Mouse (Mus musculus): ENCODE measurements at regions not wholly inside any gene's neighbourhood (a gene's known extent, or its start where the extent isn't known, plus 50 kb on each side); places are given as distances from the start of the nearest gene placed in this dataset.

- H3K27me3 ChIP-seq (replicated peaks) = no peaks in the 10 kb centered on the region
- no peaks in the 10 kb centered on the region for H3K4me1 ChIP-seq
- WGBS = 69% methylated on average over 4 of the region's 4 CpGs
- no peak overlapping the region for H3K9ac ChIP-seq
- no peak overlapping the region for H3K4me2 ChIP-seq
- H3K9me3 ChIP-seq = no peaks in the 10 kb centered on the region
- H3K27ac ChIP-seq = no peak overlapping the region
- no peak for ATAC-seq (replicated peaks)
- no peaks in the 10 kb centered on the region for H3K36me3 ChIP-seq (replicated peaks)
- H3K4me3 ChIP-seq = no peak overlapping the region
Observed at GRCm38 (mm10) chr8:7205086-7205485, 1456.0 kb downstream of the Efnb2 start.

- no peak for ATAC-seq (replicated peaks)
- no peaks in the 10 kb centered on the region for H3K36me3 ChIP-seq (replicated peaks)
- H3K9me3 ChIP-seq = no peaks in the 10 kb centered on the region
- H3K4me1 ChIP-seq = no peaks in the 10 kb centered on the region
- no peak overlapping the region for H3K4me2 ChIP-seq
- H3K9ac ChIP-seq = no peak overlapping the region
- H3K27ac ChIP-seq = no peak overlapping the region
- H3K4me3 ChIP-seq = no peak overlapping the region
- no peaks in the 10 kb centered on the region for H3K27me3 ChIP-seq (replicated peaks)
Observed at GRCm38 (mm10) chr8:7190726-7191125, 1470.3 kb downstream of the Efnb2 start.

- Histone ChIP-seq H3K9ac (no peak overlapping the region), H3K36me3 (replicated peaks) (no peaks in the 10 kb centered on the region), H3K27me3 (replicated peaks) (no peaks in the 10 kb centered on the region), H3K4me1 (no peaks in the 10 kb centered on the region), H3K27ac (no peak overlapping the region), H3K4me3 (no peak overlapping the region), H3K9me3 (no peaks in the 10 kb centered on the region), H3K4me2 (no peak overlapping the region)
- no peak for ATAC-seq (replicated peaks)
- WGBS = 88% methylated on average over 5 of the region's 5 CpGs
Observed at GRCm38 (mm10) chr8:7163361-7163760, 1497.7 kb downstream of the Efnb2 start.

- H3K27me3 ChIP-seq (replicated peaks) = no peaks in the 10 kb centered on the region
- ATAC-seq (replicated peaks) = peak; percentile 56; the same call in 1 of the 2 replicates
- WGBS = 36% methylated on average over 4 of the region's 4 CpGs
Observed at GRCm38 (mm10) chr8:7131746-7132145, 1529.3 kb downstream of the Efnb2 start.

DNA sequence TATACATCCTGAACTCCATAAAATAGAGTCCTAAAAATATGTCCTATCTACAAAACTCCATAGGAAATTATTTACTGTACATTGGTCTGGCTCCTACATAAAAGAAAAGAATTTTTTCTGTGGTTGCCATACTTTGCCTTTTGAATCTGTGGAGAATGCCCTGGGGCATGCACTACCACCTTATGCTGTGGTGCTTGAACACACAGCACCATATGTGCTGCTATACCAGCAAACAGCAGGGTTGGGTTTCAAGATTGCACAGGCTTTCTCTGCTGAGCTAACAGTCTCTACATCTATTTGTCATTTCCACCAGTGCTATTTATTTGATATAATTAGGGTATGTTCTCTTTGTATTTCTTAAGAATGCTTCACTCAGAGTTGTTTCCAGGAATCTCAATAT lies 1552.2 kb downstream of the Efnb2 start:
- Histone ChIP-seq H3K4me3 (no peak overlapping the region), H3K27me3 (replicated peaks) (no peaks in the 10 kb centered on the region), H3K4me1 (no peaks in the 10 kb centered on the region), H3K9ac (no peak overlapping the region), H3K36me3 (replicated peaks) (no peaks in the 10 kb centered on the region), H3K9me3 (no peaks in the 10 kb centered on the region), H3K4me2 (no peak overlapping the region), H3K27ac (no peak overlapping the region)
- ATAC-seq (replicated peaks) = no peak

More at GRCm38 (mm10) chr8:7131746-7132145, 1529.3 kb downstream of the Efnb2 start:
- H3K9me3 ChIP-seq = no peaks in the 10 kb centered on the region
- no peak overlapping the region for H3K27ac ChIP-seq
- no peaks in the 10 kb centered on the region for H3K4me1 ChIP-seq
- no peak overlapping the region for H3K9ac ChIP-seq
- H3K36me3 ChIP-seq (replicated peaks) = no peaks in the 10 kb centered on the region
- no peak overlapping the region for H3K4me3 ChIP-seq
- no peak overlapping the region for H3K4me2 ChIP-seq

- 50% methylated on average over 2 of the region's 2 CpGs for WGBS
- Histone ChIP-seq H3K27ac (no peak overlapping the region), H3K36me3 (replicated peaks) (no peaks in the 10 kb centered on the region), H3K4me2 (no peak overlapping the region), H3K4me3 (no peak overlapping the region), H3K27me3 (replicated peaks) (no peaks in the 10 kb centered on the region), H3K4me1 (no peaks in the 10 kb centered on the region), H3K9me3 (no peaks in the 10 kb centered on the region), H3K9ac (no peak overlapping the region)
- peak; percentile 54; the same call in 1 of the 2 replicates for ATAC-seq (replicated peaks)
Observed at GRCm38 (mm10) chr8:7097577-7097976, 1563.5 kb downstream of the Efnb2 start.

DNA sequence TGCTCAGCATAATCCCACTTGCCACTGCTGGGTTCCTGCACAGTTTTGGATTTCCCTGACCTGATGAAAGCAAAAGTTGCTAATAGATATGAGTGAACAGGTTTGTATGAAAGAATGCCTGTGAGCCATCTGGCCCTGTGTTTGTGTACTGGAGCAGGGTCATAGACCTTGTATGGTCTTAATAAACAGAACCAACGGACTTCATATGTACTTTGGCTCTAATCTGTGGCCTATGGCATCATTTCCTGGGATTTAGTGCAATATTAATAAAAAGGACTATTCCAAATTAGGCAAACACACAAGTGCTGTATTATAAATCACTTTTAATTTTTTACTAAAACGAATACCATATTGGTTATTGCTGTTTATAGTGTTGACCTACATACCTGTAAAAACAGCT lies 1568.2 kb downstream of the Efnb2 start:
- H3K9me3 ChIP-seq = no peaks in the 10 kb centered on the region
- H3K27me3 ChIP-seq (replicated peaks) = no peaks in the 10 kb centered on the region
- ATAC-seq (replicated peaks) = no peak
- no peak overlapping the region for H3K4me3 ChIP-seq
- no peak overlapping the region for H3K9ac ChIP-seq
- no peaks in the 10 kb centered on the region for H3K36me3 ChIP-seq (replicated peaks)
- H3K27ac ChIP-seq = no peak overlapping the region
- no peak overlapping the region for H3K4me2 ChIP-seq
- 80% methylated on average over 2 of the region's 2 CpGs for WGBS
- no peaks in the 10 kb centered on the region for H3K4me1 ChIP-seq

- no peaks in the 10 kb centered on the region for H3K36me3 ChIP-seq (replicated peaks)
- no peak overlapping the region for H3K4me3 ChIP-seq
- H3K4me1 ChIP-seq = no peaks in the 10 kb centered on the region
- H3K4me2 ChIP-seq = no peak overlapping the region
- no peak overlapping the region for H3K27ac ChIP-seq
- ATAC-seq (replicated peaks) = no peak
- H3K9ac ChIP-seq = no peak overlapping the region
- WGBS = 66% methylated on average over 2 of the region's 2 CpGs
- no peaks in the 10 kb centered on the region for H3K9me3 ChIP-seq
- H3K27me3 ChIP-seq (replicated peaks) = no peaks in the 10 kb centered on the region
Observed at GRCm38 (mm10) chr8:7088123-7088522, 1572.9 kb downstream of the Efnb2 start.

GRCm38 (mm10) chr8:7060255-7060656 lies 1600.8 kb downstream of the Efnb2 start:
- Histone ChIP-seq H3K36me3 (replicated peaks) (no peaks in the 10 kb centered on the region), H3K4me2 (no peak overlapping the region), H3K9me3 (no peaks in the 10 kb centered on the region), H3K4me3 (no peak overlapping the region), H3K9ac (no peak overlapping the region), H3K27me3 (replicated peaks) (no peaks in the 10 kb centered on the region), H3K27ac (no peak overlapping the region), H3K4me1 (no peaks in the 10 kb centered on the region)
- WGBS = 87% methylated on average over 4 of the region's 4 CpGs
- ATAC-seq (replicated peaks) = no peak

DNA sequence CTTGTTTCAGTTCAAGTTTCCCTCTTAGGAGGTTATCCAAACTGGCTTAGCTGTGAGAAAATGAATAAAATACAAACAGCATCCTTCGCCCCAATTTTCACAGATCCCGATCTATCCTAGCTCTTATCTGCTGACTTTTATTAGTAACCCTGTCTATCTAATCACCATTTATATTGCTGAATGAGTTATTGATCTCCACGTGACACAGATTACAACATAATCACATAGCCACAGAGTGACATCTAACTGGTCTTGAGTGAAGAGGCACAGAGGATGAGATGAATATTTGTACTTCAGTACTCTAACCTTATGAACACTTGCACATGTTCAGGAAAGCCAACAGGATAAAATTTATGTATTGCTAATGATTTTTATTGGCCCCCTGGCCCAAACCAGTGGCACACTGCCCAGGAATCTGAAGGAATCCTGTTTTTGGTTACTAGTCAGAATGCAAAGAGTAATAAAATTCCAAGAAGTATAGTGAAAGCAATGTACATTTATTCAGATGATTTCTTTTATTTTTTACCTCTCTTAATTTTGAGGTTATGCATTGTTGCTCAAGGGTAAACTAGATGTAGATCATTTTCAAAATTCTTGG lies 1634.7 kb downstream of the Efnb2 start:
- H3K36me3 ChIP-seq (replicated peaks) = no peaks in the 10 kb centered on the region
- 89% methylated on average over 3 of the region's 3 CpGs for WGBS
- no peaks in the 10 kb centered on the region for H3K9me3 ChIP-seq
- no peaks in the 10 kb centered on the region for H3K4me1 ChIP-seq
- H3K4me3 ChIP-seq = no peak overlapping the region
- no peak overlapping the region for H3K9ac ChIP-seq
- H3K27me3 ChIP-seq (replicated peaks) = no peaks in the 10 kb centered on the region
- H3K4me2 ChIP-seq = no peak overlapping the region
- no peak overlapping the region for H3K27ac ChIP-seq
- no peak for ATAC-seq (replicated peaks)

DNA sequence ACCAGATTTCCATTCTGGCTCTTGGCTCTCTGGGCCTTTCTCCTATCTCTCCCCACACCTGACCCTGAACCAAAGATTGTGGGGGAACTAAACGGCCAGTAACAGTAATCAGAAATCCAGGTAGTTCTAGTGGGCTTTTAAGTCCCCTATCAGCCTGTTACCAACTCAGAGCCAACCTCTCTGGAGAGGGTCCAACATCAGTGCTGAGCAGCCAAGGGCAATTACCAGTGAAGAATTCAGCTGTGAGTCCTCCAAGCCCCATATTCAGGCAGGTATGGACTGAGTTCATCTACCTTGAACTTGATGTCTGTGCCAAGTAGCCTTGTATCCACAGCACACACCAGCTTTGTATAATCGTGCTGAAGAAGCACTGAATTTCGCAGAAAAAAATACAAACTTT lies 1636.7 kb downstream of the Efnb2 start:
- Histone ChIP-seq H3K36me3 (replicated peaks) (no peaks in the 10 kb centered on the region), H3K9me3 (no peaks in the 10 kb centered on the region), H3K27me3 (replicated peaks) (no peaks in the 10 kb centered on the region), H3K4me3 (no peak overlapping the region), H3K9ac (no peak overlapping the region), H3K27ac (no peak overlapping the region), H3K4me2 (no peak overlapping the region), H3K4me1 (no peaks in the 10 kb centered on the region)
- 95% methylated on average over 3 of the region's 3 CpGs for WGBS
- ATAC-seq (replicated peaks) = no peak

DNA sequence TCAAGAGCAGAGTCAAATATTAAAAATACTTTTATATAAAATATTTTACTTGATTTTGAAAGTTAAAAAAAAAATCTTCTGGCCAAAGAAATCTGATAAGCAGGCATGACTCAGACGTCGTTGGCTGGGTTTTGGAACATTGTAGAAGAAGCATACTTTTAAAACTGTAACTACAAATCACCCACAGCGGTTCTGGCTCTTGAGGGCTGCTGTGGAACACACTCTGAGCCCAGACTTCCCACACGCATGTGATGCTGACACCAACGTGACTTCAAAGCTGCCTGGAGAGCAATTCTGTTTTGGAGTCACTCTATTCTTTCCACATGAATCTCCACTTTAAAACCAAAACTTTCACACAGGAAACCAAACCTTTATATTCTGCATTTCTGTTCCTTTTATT lies 1649.2 kb downstream of the Efnb2 start:
- Histone ChIP-seq H3K4me2 (no peak overlapping the region), H3K27me3 (replicated peaks) (no peaks in the 10 kb centered on the region), H3K9me3 (no peaks in the 10 kb centered on the region), H3K4me3 (no peak overlapping the region), H3K9ac (no peak overlapping the region), H3K4me1 (no peaks in the 10 kb centered on the region), H3K27ac (no peak overlapping the region), H3K36me3 (replicated peaks) (no peaks in the 10 kb centered on the region)
- 82% methylated on average over 5 of the region's 5 CpGs for WGBS
- ATAC-seq (replicated peaks) = no peak

DNA sequence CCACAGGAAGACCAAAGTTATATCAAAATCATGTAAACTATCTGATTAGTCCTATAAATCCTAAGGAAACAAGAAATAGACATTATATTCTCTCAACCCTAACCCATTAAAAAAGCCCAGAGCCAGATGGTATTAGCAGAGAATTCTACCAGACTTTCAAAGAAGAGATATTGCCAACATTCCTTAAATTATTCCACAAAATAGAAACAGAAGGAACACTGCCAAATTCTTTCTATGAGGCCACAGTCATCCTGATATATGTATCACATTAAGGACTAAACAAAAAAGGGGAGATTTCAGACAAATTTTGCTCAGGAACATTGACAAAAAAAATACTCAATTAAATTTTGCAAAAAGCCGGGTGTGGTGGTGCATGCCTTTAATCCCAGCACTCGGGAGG lies 1669.5 kb downstream of the Efnb2 start:
- Histone ChIP-seq H3K4me1 (no peaks in the 10 kb centered on the region), H3K4me2 (no peak overlapping the region), H3K27ac (no peak overlapping the region), H3K9me3 (no peaks in the 10 kb centered on the region), H3K4me3 (no peak overlapping the region), H3K9ac (no peak overlapping the region), H3K27me3 (replicated peaks) (no peaks in the 10 kb centered on the region), H3K36me3 (replicated peaks) (no peaks in the 10 kb centered on the region)
- 88% methylated on average over 2 of the region's 2 CpGs for WGBS
- ATAC-seq (replicated peaks) = no peak

Measured in midbrain, embryonic 15.5 days (tissue).